Mouse (Mus musculus): ENCODE measurements at regions not wholly inside any gene's neighbourhood (a gene's known extent, or its start where the extent isn't known, plus 50 kb on each side); places are given as distances from the start of the nearest gene placed in this dataset.
A peak's percentile ranks its signal among the peaks of the same experiment; 100 is the strongest.
"Not testable (repeated sequence)": the region's sequence is repeated elsewhere in the genome, so short reads cannot be mapped to it uniquely, and the experiment has no call there.

DNA sequence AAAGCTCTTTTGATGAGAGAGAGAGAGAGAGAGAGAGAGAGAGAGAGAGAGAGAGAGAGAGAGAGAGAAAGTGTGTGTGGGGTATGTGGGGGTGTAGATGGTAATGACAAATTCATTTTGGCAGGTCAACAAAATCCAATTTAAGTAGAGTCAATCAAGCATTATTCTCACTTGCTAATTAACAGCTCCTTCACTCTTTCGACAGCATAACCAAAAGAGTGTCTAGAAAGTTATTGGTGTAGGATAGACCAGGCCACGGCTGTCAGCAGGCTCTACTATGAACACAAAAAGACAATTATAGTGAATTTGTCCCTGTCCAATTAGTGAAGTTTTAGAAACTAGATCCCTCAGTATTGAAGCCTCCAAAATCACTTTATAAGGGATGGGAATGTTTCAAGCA lies 378.2 kb downstream of the Pcdh20 start:
- ATAC-seq (ENCODE audit: low read depth) (no peak; the same call in 1 of the 2 replicates), DNase-seq (ENCODE audit: low spot score) (no peak)
- Histone ChIP-seq H3K9ac (ENCODE audit: low read depth, low read length) (no peak overlapping the region), H3K4me2 (ENCODE audit: low read depth, low read length) (no peak overlapping the region), H3K36me3 (ENCODE audit: control insufficient read depth, insufficient read depth, low read length) (no peaks in the 10 kb centered on the region), H3K4me3 (ENCODE audit: low read depth, low read length) (no peak overlapping the region), H3K27ac (replicated peaks; ENCODE audit: low read depth, low read length) (no peak overlapping the region), H3K4me1 (ENCODE audit: control insufficient read depth, insufficient read depth, low read length) (no peaks in the 10 kb centered on the region), H3K27me3 (replicated peaks; ENCODE audit: control insufficient read depth, insufficient read depth, low read length) (no peaks in the 10 kb centered on the region), H3K9me3 (ENCODE audit: control insufficient read depth, low read length) (no peaks in the 10 kb centered on the region)
- 62% methylated on average over 2 of the region's 2 CpGs for WGBS

- H3K4me3 ChIP-seq (ENCODE audit: low read depth, low read length): no peak overlapping the region
These were observed 386.3 kb downstream of the Pcdh20 start for GRCm38 (mm10) chr14:88084854-88085253.

GRCm38 (mm10) chr14:88072880-88073468 lies 398.2 kb downstream of the Pcdh20 start:
- Histone ChIP-seq H3K27me3 (replicated peaks; ENCODE audit: control insufficient read depth, insufficient read depth, low read length) (no peaks in the 10 kb centered on the region), H3K4me1 (ENCODE audit: control insufficient read depth, insufficient read depth, low read length) (no peaks in the 10 kb centered on the region), H3K36me3 (ENCODE audit: control insufficient read depth, insufficient read depth, low read length) (no peaks in the 10 kb centered on the region), H3K4me2 (ENCODE audit: low read depth, low read length) (no peak overlapping the region), H3K9ac (ENCODE audit: low read depth, low read length) (no peak overlapping the region), H3K27ac (replicated peaks; ENCODE audit: low read depth, low read length) (no peak overlapping the region), H3K9me3 (ENCODE audit: control insufficient read depth, low read length) (no peaks in the 10 kb centered on the region), H3K4me3 (ENCODE audit: low read depth, low read length) (no peak overlapping the region)
- no peak for ATAC-seq (ENCODE audit: low read depth)
- 56% methylated on average over 5 of the region's 5 CpGs for WGBS
- no peak for DNase-seq (ENCODE audit: low spot score)

More at GRCm38 (mm10) chr14:88084854-88085253, 386.3 kb downstream of the Pcdh20 start:
- Histone ChIP-seq H3K4me2 (ENCODE audit: low read depth, low read length) (no peak overlapping the region), H3K27ac (replicated peaks; ENCODE audit: low read depth, low read length) (no peak overlapping the region), H3K36me3 (ENCODE audit: control insufficient read depth, insufficient read depth, low read length) (no peaks in the 10 kb centered on the region), H3K27me3 (replicated peaks; ENCODE audit: control insufficient read depth, insufficient read depth, low read length) (no peaks in the 10 kb centered on the region), H3K9ac (ENCODE audit: low read depth, low read length) (no peak overlapping the region), H3K9me3 (ENCODE audit: control insufficient read depth, low read length) (no peaks in the 10 kb centered on the region), H3K4me1 (ENCODE audit: control insufficient read depth, insufficient read depth, low read length) (no peaks in the 10 kb centered on the region)
- 85% methylated on average over 3 of the region's 3 CpGs for WGBS
- ATAC-seq (ENCODE audit: low read depth) (no peak), DNase-seq (ENCODE audit: low spot score) (peak; percentile 50)

DNA sequence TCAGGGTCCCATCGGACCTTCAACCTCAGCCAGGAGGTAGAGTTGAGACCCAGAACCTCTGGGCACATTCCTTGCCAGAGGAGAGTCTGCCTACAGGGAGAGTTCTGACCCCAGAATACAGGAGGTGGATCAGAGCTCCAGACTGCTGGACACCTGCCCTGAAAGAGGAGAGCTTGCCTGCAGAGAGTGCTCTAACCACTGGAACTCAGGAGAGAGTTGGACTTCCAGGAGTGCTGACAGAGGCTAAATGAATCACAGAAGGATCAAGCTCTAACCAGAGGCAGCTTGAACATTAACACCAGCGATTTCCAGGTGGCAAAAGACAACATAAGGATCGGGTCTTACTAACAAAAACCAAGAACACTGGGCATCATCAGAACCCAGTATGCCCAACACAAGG lies 423.6 kb downstream of the Pcdh20 start:
- 89% methylated on average over 3 of the region's 3 CpGs for WGBS

DNA sequence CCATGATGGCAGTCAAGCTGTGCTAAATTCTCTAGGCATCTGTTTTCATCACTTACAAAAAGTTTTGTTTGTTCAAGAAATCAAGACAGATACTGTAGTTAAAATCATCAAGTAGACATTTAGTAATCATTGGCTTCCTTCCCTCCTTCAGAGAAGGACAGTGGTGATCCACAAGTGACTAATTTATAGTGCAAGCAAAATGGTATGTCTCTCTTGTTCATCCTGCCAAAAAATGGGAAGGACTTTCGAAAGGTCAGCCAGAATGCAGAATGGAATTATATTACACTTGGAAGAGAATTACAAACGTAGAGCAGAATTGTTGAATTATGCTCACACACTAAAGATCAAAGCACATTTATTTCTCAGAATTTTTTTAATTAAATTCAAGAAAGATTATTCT lies 457.3 kb downstream of the Pcdh20 start:
- WGBS: 48% methylated on average over 2 of the region's 2 CpGs
- Histone ChIP-seq H3K9ac (ENCODE audit: low read depth, low read length) (no peak overlapping the region), H3K4me3 (ENCODE audit: low read depth, low read length) (no peak overlapping the region), H3K4me1 (ENCODE audit: control insufficient read depth, insufficient read depth, low read length) (no peaks in the 10 kb centered on the region), H3K4me2 (ENCODE audit: low read depth, low read length) (no peak overlapping the region), H3K9me3 (ENCODE audit: control insufficient read depth, low read length) (no peaks in the 10 kb centered on the region), H3K27ac (replicated peaks; ENCODE audit: low read depth, low read length) (no peak overlapping the region), H3K27me3 (replicated peaks; ENCODE audit: control insufficient read depth, insufficient read depth, low read length) (no peaks in the 10 kb centered on the region), H3K36me3 (ENCODE audit: control insufficient read depth, insufficient read depth, low read length) (no peaks in the 10 kb centered on the region)
- DNase-seq (ENCODE audit: low spot score): peak; percentile 44
- 0 out of 2 replicates have a peak, but pooled peaks have one; percentile 37 for ATAC-seq (ENCODE audit: low read depth)

More for the DNA sequence above, 423.6 kb downstream of the Pcdh20 start:
- H3K4me1 ChIP-seq (ENCODE audit: control insufficient read depth, insufficient read depth, low read length); ATAC-seq (ENCODE audit: low read depth); H3K27me3 ChIP-seq (replicated peaks; ENCODE audit: control insufficient read depth, insufficient read depth, low read length); H3K36me3 ChIP-seq (ENCODE audit: control insufficient read depth, insufficient read depth, low read length); H3K9ac ChIP-seq (ENCODE audit: low read depth, low read length); DNase-seq (ENCODE audit: low spot score); H3K9me3 ChIP-seq (ENCODE audit: control insufficient read depth, low read length); H3K4me2 ChIP-seq (ENCODE audit: low read depth, low read length); H3K27ac ChIP-seq (replicated peaks; ENCODE audit: low read depth, low read length); H3K4me3 ChIP-seq (ENCODE audit: low read depth, low read length): not testable (repeated sequence)

DNA sequence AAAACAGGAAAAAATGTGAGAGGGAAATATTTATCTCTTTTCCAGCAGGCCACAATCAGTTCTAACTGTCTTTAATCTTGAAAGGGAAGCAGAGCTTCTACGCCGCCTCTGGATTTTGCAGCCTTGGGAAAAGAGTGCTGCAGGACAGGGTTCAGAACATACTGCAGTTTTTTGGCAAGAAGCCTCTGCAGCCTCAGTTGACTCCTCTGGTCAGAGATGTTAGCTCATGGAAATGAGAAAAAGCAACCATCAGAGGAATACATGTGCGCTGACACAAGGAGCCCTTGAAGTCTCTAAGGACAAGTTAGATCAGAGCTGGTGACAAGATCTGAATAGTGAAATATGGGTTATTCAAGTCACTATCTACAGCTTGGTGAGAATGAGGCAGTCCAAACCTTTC lies 458.0 kb downstream of the Pcdh20 start:
- 77% methylated on average over 3 of the region's 3 CpGs for WGBS
- H3K36me3 ChIP-seq (ENCODE audit: control insufficient read depth, insufficient read depth, low read length): no peaks in the 10 kb centered on the region
- H3K4me1 ChIP-seq (ENCODE audit: control insufficient read depth, insufficient read depth, low read length): no peaks in the 10 kb centered on the region
- ATAC-seq (ENCODE audit: low read depth) (no peak), DNase-seq (ENCODE audit: low spot score) (no peak)
- H3K9me3 ChIP-seq (ENCODE audit: control insufficient read depth, low read length): no peaks in the 10 kb centered on the region
- no peaks in the 10 kb centered on the region for H3K27me3 ChIP-seq (replicated peaks; ENCODE audit: control insufficient read depth, insufficient read depth, low read length)
- H3K4me3 ChIP-seq (ENCODE audit: low read depth, low read length): no peak overlapping the region
- H3K9ac ChIP-seq (ENCODE audit: low read depth, low read length): no peak overlapping the region
- no peak overlapping the region for H3K4me2 ChIP-seq (ENCODE audit: low read depth, low read length)
- H3K27ac ChIP-seq (replicated peaks; ENCODE audit: low read depth, low read length): no peak overlapping the region

GRCm38 (mm10) chr14:87996561-87996960 lies 474.6 kb downstream of the Pcdh20 start:
- ATAC-seq (ENCODE audit: low read depth) (no peak), DNase-seq (ENCODE audit: low spot score) (no peak)
- no peaks in the 10 kb centered on the region for H3K9me3 ChIP-seq (ENCODE audit: control insufficient read depth, low read length)
- H3K4me1 ChIP-seq (ENCODE audit: control insufficient read depth, insufficient read depth, low read length): no peaks in the 10 kb centered on the region
- H3K36me3 ChIP-seq (ENCODE audit: control insufficient read depth, insufficient read depth, low read length): no peaks in the 10 kb centered on the region
- H3K27ac ChIP-seq (replicated peaks; ENCODE audit: low read depth, low read length): no peak overlapping the region
- WGBS: 78% methylated on average over 2 of the region's 2 CpGs
- H3K4me3 ChIP-seq (ENCODE audit: low read depth, low read length): no peak overlapping the region
- no peaks in the 10 kb centered on the region for H3K27me3 ChIP-seq (replicated peaks; ENCODE audit: control insufficient read depth, insufficient read depth, low read length)
- H3K9ac ChIP-seq (ENCODE audit: low read depth, low read length): no peak overlapping the region
- H3K4me2 ChIP-seq (ENCODE audit: low read depth, low read length): no peak overlapping the region
